Mouse (Mus musculus) left cerebral cortex, adult 18-20 months (tissue): Measurements from ENCODE around the gene H2afz. TPM values are rescaled to one million over a fixed set of nuclear protein-coding genes. Genes with fewer than 3 reads are reported as not detected.

Experiments used
- DNase-seq, 2 experiments: peaks; one replicate each; pipeline ENCODE4 v3.0.0; 2021 to 2022; ENCODE audit warnings: low spot score in 2 of 2, mixed read lengths in 1 of 2
- total RNA-seq, 2 experiments: library from RNA; stranded (reverse); gene quantifications; 2 replicates each; pipeline ENCODE4 v1.2.3; 2021

Gene H2afz
- total RNA-seq, 2 experiments from 2014 or later, result 196 to 220 TPM

DNA sequence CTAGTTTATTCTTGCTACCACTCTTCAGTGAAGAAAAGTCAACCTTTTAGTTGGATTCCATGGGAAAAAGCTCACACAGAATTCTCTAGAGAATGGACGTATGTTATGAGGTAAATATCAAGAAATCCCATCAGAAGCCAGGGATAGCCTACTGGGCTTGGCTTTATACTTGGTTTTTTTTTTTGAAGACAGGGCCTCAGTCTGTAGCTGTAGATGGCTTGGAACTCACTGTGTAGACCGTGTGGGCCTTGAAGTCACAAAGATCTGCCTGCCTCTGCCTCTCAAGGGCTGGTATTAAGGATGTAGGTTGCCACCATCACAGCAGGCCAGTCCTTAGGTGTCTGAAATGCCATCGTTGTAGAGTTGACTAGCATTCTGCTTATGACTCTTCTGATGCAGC, 1.7 kb upstream of the H2afz start:
- DNase-seq, result no peak

DNA sequence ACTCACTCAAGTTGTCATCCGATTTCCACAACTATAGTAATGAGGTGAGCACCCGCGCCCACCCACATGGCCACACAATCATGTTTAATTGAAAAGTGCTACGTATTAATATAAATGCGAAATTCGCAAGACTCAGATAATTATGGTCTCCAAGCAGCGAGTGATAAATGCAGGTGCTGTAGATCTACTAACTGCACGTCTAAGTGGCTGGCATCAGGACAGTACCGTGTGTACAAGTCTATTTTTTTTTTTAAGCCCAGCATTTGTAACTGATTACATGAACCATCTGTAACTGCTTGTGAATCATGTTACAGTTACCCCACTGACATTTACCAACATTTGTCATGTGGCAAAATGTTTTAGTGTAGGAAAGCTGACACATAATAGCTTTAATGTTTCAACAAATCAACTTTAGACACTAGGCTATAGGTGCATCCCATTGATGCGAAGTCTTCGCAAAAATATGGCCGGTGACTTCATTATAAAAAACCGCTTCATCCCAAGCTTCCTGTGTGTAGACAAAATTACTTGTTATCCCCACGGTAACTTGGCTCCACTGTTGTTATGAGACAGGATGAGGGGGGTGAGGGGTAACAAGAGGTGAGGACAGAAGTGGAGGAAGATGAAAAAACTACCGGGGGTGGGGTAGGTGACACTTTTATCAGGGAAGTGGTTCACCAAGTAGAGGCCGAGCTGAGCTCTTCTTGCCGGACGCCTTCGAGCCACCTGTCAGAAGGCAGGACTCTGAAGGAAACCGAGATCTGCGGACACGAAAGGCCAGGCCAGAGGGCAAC, 760 bp upstream of the H2afz start:
- DNase-seq, result no peak

DNA sequence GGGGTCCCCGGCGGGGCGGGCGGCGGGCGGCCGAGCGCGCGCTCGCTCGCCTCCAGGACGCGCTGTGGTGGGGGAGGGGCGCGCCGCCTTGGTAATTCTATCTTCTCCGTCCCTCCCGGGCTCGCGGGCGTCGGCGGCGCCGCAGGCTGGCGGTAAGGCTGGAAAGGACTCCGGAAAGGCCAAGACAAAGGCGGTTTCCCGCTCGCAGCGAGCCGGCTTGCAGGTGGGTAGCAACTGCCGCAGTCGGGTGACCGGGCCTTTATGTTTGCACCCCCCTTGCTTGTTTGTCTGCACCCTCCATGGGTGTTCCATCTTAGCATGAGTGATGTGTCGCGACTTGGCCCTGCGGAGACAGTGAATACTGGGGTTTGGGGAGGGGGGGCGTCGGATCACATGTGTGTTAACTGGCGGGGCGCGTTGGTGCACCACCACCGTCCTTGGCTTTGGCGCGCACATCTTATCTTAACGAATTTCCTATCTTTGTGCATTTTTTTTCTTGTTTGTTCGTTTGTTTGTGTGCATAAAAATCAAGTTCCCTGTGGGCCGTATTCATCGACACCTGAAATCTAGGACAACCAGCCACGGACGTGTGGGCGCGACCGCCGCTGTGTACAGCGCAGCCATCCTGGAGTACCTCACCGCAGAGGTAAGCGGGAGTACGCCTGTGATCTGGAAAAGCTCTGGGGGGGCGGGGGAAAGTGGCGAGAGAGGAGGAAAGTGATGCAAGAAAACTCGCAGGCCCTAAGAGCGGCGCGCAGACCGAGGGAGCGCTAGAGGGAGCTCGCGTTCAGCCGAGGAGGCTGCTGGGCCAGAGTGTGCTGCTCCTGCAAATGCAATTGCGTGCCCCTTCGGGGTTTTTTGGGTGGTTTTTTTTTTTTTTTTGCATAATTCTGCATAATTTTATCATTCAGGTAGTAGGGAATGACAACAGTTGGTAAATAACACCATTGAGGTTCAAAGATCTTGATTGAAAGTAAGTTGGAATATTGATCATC, 998 bp downstream of the H2afz start:
- DNase-seq, result peak; percentile 92 to 93

DNA sequence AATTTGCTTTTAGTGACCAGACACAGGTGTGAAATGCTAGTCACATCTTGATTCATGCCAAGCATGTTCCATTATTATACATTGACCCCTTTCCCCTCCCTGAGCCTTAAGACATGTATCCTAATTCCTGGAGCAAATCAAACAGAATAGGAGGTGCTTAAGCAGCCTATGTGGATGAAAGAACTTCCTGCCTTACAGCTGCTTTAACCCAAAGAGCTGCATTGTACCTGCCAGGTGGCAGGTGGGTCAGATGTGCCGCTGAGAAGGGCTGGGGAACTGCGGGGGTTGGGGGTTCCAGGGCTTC, 2.8 kb downstream of the H2afz start:
- no peak for DNase-seq

DNA sequence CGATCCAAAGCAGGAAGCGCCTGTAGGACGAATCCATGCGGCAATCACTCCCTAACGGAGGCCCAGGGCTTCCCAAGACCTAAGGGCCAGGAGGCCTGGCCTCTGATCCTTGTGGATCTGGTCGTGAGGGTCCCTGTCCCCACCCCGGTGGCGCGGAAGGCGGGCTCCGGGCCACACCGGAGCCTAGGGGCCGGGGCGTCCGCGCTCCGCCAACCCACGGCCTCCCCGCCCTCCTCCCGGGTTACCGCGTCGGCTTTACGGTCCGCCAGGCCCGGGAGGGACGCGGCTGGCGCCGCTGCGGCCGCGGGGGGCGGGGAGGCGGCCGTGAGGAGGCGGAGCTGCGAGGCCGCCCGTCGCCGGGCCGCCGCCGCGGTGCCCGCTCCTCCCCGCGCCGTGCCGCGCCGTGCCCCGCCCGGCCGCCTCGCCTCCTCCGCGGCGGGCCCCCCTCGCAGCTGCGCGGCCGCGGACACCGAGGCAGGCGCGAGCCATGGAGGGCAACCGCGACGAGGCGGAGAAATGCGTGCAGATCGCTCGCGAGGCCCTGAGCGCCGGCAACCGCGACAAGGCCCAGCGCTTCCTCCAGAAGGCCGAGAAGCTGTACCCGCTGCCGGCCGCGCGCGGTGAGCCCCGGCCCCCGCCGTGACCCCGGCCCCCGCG, 3.3 kb downstream of the H2afz start, which contains the start of gene Dnajb14:
Dnajb14 (plus strand) TSS at position 239 of the 657 bp plus-strand sequence.
- peak; percentile 47 to 59 for DNase-seq

DNA sequence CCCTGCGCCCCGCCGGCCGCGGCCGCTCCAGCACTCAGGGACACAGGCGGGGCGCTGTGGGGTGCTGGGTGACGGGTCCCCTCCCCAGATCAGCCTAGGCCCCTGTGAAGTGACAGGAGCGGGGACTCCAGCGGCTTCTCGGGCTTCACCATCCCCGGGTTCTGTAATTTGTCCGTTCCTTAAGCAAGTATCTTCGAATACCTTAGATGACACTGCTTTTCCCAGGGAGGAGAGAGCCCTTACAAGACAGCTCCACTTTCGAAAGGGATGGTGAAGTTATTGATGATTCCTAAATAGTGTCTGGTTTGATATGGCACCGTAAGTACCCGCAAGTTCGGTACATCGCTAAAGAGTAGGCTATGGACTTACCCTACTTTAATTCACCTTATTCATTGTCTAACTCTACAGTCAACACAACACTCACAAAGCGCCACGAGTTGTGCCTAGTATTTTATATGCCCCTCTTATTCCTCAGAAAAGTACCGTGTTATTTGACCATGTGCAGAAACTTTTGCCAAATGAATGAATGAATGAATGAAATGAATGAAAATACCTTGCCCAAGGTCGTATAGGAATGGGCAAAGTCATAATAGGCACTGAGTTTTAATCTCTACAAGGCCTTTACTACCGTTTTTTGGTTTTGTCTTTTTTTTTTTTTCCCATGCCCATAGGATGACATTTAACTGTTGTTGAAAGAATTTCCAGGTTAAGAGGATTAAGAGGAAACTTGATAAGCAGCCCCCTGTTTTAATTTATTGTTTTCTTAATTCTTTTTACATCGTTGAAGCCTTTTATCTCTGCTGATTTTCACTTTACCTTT, 4.0 kb downstream of the H2afz start:
- DNase-seq, result peak in 1 of 2 experiments; percentile 22

DNA sequence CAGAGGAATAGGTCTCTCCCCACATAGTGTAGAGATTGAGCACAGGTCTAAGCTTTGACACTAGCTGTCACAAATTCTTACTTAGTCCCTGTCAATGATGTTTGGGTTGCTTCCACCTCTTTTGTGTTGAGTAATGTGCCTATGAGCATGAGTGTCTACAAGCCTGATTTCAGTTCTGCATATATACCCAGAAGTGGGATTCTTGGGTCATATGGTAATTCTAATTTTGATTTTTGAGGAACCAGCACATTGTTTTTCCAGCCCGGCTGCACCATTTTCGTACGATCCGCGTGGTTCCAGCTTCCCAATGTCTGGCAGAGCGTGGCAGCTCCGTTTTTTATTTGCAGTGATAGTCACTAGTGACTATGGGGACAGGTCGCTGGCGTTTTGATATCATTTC, 5.1 kb downstream of the H2afz start:
- no peak for DNase-seq

DNA sequence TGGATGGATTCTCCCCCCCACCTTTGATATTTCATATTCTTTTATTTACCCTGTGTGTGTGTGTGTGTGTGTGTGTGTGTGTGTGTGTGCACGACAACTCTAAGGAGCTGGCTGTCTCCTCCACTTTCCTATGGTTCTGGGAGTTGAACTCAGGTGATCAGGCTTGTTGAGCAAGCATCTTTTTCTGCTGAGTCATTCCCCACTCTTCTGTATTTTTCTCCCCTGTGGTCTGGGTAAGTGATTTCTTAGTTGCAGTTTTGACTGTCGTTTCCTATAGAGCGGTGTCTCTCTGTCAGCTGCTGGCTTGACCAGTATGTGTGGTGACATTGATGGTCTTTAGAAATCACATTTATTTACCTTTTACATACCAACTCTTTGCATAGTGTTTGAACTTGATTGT, 15.0 kb downstream of the H2afz start:
- no peak for DNase-seq

DNA sequence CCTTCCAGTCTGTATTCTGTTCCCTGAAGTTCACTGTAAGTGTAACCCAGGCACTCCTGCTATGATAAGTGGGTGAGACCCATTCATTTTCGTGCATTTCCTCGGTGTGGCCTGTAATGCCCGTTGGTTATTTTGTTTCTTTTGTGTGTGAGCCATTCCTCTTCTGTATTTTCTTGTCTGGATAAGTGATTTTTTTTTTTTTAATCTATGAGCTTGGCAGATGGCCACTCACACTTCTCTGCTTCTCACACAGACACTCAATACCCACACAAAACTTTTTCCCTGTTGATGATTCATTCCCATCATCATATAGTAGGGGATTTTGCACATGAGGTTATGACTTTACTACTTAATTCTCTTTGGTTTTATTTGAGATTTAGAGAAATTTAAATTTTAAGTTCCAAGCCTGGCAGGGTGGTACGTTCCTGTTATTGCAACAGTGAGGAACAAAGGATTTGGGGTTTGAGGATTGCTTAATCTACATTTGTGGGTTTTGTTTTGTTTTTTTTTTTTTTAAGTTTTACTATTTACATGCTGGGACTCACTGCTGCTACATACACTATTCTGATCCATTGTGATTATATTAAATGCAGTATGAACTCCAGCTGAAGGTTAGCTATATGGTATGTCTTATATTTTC, 15.9 kb downstream of the H2afz start:
- peak in 1 of 2 experiments; percentile 7 for DNase-seq

DNA sequence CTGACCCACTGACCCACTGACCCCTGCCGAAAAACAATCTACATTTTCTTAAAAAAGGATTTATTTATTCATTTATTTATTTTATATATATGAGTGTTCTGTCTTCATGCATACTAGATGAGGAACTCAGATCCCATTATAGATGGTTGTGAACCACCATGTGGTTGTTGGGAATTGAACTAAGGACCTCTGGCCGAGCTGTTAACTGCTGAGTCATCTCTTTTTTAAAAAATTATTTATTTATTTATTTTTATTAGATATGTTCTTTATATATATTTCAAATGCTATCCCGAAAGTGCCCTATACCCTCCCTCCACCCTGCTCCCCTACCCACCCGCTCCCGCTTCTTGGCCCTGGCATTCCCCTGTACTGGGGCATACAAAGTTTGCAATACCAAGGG, 16.8 kb downstream of the H2afz start:
- no peak for DNase-seq

DNA sequence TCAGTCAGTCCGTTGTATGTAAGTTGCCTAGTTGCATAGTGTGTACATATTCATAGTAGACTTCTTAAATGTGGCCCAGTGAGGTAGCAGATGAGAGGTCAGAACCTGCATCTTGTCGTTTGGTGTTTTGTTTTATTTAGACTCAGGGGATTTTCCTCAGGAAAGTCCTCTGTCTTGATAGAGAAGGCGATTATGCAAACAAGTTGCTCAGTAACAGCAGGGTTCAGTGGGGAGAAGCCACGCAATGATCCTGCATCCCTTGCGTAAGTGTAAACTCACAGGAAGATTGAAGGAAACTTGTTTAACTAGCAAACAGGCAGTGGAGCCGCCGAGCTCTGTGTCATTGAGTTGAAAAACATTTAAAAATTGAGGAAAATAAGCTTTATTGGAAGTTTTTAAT, 23.7 kb downstream of the H2afz start:
- no peak for DNase-seq

DNA sequence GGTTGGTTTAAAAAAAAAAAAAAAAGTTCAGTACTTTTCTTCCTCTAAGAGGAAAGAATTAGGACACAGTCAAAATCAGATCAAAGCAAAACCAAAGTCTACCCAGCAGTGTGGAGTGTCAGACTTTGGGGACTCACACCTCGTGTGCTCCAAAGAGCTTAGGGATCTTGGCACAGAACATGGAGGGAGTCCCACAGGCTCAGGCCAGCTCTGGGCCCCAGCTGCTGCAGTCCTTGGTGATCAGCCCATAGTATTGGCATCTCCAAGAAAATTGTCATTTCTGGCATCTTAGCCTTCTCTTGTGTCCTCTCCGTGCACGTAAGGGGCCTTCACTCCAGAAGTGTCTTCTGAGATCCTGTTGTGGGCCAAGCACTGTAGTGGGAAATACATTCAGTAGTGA, 26.8 kb downstream of the H2afz start:
- DNase-seq, result no peak

DNA sequence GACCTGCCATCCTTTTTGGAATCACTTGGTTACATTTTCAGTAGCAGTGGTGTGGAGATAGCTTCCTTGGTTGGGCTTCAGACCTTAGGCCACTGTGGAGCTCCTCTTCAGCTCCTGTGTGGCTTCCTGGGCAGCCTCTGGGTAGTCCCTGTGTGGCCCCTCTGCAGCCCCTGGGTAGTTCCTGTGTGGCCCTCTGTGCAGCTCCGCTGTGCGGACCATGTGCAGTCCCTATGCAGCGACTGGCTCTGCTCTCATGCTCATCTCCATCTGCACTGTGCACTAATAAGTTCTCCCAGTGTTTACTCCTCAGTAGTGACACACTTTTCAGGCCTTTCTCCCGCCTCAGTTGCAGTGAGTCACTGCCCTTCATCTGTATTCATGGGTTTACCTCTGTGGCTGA, 27.8 kb downstream of the H2afz start:
- no peak for DNase-seq

DNA sequence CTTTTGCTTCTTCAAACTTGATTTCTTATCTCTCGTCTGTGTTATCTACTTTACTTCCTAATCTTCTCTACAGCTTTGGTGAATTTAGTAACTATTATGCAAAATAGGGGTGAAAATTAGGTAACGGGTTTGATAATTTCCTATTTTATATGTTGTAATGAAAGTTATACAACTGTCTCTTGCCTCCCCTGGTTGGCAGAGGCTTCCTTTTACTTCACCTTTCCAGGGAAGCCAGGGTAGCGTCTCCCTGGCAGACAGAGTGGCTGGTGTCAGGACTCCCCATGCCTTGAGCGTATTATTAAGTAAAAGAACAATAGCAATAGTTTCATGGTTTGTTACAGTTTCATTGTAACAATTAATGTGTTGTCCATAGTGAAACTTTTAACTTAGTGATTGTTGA, 29.5 kb downstream of the H2afz start:
- no peak for DNase-seq

DNA sequence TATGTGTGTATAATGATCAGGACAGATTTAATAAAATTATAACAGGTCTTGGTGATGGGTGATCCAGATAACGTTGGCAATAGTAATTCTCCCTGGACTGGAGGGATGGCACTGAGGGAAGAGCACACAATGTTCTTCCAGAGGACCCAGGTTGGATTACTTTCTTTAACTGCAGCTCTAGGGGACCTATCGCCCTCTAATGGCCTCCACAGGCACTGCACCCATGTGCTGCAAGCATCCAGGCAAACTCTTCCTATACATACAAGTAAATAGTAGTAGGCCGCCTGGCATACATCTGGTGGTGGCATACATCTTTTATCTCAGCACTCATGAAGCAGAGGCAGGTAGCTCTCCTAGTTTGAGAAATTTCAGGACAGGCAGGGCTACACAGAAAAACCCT, 30.9 kb downstream of the H2afz start:
- no peak for DNase-seq

DNA sequence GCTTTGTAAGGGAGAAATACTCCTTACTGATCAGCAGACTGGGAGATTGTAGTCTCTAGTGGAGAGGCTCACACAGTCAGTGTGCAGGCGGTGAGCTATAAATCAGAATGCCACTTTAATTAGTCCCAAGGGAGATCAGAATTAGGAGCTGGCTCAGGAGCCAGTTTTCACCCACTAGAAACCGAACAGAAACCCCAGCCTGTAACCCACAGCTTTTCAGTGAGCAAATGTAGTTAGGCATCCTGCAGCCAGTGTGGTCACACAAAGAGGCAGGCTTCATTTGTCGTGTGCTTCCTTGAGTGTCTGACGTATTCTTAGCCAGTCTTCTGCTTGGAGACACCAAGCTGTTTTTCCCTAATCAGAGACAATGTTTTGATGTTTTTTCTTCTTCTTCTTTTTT, 32.1 kb downstream of the H2afz start:
- no peak for DNase-seq

DNA sequence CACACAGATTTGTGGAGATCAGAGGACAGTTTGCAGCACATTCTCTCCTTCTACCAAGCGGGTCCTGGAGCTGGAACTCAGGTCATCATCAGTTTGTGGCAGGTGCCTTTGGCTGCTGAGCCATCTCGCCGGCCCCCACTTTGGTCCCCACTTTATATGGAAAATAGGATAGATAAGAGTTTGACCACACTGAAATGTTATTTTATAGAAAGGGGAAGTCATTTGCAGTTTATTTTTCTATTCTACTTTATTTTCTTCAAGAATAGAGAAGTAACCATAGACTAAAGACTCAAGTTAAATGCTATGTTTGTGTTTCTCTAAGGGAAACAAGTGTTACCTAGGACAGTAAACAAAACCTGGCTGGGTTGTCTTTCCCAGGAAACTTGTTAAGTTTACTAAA, 32.6 kb downstream of the H2afz start:
- no peak for DNase-seq

DNA sequence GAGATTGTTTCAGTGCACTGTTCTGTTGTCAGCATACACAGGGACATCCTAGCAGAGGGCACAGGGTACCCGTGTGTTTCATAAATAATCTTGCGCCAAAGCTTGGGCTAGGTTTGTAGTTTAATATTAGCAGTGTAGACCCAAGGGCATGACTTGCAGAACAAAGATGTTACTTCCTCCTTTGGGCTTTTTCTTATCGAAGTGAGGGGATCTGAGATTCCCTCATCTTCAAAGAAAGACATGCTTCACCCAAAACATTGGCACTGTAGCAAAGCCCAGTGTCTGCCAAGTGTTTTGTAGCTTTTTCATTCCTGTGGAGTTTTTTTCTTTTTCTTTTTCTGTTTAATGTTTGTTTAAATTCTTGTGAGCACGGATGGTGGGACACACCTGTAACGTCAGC, 33.4 kb downstream of the H2afz start:
- no peak for DNase-seq

DNA sequence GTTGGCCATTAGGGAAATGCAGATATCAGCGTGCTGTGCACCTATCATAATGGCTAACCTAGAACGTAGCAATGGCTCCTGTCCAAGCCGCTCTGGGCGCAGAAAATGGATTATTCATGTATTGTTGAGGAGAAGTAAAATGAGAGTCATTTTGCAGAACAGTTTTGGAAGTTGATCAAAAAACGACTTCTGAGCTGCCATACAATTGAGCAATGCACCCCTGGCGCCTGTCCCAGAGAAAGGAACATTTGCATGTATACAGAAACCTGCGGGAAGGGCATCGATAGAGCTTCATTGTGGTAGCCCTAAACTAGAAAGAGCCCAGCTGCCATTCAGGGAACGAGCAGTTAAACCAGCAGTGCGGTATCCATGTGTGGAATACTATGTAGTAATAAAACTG, 35.9 kb downstream of the H2afz start:
- DNase-seq, result peak in 1 of 2 experiments; percentile 3

DNA sequence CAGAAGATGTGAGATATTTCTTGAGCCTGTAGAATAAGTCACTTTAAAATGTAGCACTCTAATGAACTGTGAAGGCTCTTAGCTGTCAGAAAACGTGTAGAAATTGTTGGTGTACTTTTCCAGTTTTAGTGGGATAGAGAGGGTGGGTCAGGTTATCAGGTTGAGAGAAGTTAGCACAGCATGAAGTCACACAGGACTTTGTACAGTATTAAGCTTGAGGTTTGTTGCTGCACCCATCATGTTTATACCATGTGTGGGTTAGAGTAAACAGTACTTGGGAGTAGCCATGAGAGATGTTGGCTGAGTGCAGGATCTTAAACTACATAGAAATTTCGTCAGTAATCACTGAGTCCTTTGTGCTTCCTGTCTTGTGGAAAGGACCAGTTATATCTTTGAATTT, 48.8 kb downstream of the H2afz start:
- DNase-seq, result no peak
